Mouse (Mus musculus) hindlimb bud, embryonic 11.5 days (tissue): ENCODE measurements around the gene Mnt.

Source experiments
- DNase-seq: peaks from one replicate; pipeline ENCODE4 v3.0.0-alpha.2; 2012; ENCODE audit warnings: low read depth, low spot score; ENCODE audit errors: extremely low spot score

Gene Mnt

DNA sequence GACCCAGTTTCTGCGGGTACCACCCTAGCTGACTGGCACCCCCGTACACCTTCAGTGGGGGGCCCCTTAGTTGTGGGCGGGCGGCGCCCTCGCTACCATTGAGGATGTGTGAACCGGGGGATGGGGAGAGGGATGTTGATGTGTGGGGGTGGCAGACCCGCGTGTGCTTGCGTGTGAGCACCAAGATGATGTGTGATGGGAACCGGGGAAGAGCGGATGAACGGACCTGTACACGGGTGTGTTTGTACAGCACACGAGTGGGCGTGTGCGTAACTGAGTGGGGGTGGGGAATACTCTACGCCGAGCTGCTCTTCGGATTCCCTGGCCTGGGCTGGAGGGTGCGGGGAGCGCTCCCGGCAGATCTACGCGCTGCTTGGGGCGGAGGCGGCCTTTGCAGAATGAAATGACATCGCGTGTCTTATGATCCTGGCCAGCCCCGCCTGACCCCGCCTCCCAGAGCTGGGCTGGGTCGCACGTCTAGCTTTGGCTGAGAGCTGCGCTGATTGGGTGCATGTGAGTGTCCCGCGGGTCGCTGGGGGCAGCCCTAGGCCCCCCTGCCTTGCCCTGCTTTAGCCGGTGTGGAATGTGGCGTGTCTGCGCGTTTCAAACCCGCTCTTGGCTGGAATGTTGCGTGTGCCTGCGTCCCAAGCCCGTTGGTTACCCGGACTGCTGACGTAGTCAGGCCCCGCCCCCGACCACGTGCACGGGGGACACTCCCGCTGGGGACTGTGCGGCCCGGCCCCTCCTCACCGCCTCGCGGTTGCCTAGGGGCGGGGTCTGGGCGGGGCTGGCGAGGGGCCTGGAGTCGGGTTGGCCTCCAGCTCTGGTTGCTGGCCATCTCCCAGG is 1.1 kb downstream of the Mnt start:
- peak; percentile 86 for DNase-seq

DNA sequence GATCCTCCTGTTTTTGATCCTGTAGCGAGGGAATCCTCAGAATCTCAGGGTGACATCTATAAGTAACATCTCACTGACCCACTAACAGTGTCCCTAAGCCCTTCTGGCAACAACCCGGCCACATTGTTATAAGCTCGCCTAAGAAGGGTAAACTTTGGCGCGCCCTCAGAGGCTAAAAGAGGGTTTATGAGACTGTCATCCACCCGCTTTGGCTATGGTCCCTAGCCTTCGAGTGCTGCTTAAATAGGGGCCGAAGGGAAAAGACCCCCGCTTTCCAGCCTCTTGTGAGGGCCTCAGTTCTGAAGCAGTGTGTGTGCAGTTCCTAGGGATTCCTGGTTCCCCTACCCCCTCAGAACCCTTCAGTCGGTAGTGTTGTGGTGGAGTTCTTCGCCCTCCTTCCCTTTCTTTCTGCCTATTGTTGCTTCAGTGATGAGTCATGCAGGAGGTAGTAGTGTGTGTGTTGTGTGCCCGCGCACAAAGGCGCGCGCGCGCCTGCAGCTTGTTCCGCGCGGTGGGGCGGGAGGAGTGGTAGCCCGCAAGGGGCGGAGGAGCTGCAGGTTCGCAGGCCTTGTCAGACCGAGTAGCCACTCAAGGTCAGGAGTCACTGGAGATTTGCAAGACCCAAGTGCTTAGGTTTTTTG is 1.9 kb downstream of the Mnt start:
- DNase-seq, result no peak

DNA sequence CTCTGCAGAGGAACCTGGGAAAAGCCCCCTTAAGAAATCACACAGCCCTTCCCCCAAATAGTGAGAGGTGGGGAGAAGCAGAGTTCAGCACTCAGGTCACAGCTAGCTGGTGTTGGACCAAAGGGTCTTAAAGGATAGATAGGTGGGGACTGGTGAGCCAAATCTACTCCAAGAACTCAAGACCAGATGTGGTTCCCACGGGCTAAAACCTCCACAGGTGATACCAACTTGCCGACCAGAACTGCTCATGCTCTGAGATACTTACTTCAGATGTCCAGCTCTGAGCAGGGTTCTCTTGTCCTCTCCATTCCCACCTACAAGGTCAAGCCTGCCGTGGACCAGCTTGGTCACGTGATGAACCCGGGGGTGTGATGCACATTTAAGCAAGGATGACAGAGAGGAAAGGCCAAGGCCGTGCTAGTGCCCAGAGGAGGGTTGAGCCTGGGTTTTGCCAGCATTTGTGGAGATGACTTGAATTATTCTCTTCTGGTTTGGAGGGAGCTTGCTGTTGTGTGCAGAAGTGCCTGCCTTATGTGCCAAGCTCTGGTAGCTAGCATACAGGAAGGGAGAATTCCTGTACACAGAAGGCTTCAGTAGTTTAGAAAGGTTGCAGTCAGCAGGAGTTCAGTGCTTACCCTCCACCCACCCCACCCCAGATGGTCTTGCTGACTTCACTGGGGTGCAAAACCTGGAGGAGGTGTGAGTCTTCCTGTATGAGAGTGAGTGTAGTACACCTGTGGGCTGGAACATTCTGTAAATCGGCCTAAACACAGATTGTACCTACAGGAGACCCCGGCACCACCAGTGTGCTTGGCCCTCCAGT is 3.0 kb downstream of the Mnt start:
- DNase-seq, result no peak

DNA sequence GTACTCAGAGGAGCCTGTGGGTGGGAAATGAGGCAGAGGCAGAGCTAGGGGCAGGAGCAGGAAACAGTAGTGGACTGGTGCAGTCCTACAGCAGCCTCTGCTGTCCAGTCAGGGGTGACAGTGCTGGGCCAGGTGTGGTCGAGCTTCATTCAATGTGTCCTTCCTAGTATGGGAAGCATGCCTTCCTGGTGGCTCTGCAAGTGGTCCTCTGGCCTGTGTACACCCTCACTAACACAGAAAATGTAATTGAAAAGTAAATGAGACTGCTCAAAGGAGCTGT is 3.6 kb downstream of the Mnt start:
- DNase-seq, result no peak

DNA sequence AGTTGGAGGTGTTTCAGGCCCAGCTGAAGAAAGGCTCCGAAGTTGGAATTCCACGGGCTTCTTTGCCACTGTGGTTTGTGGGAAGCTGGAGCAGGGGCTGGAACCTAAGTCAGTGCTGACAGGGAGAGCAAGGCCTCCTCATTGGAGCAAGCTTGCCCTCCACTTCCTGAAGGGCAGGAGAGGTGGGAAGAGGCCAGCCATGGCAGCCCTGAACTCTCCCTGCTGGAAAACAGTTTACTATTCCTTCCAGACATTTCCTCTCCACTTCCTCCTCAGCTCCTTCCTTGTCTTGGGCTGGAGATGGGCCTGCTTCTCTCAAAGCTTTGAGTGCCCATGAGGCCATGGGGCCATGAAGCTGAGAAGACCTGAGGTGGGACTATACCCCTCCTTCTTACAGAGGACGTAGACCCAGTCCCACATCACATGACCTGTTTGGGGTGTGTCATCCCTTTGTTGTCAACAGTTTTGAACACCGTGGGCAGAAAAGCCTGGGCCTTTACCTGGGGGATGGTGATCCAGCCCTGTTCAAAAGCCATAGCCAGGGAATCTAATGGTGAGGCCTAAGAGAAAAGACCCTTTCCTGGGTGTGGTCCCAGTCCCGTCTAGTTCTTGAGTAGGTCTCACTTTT is 4.0 kb downstream of the Mnt start:
- DNase-seq, result no peak

DNA sequence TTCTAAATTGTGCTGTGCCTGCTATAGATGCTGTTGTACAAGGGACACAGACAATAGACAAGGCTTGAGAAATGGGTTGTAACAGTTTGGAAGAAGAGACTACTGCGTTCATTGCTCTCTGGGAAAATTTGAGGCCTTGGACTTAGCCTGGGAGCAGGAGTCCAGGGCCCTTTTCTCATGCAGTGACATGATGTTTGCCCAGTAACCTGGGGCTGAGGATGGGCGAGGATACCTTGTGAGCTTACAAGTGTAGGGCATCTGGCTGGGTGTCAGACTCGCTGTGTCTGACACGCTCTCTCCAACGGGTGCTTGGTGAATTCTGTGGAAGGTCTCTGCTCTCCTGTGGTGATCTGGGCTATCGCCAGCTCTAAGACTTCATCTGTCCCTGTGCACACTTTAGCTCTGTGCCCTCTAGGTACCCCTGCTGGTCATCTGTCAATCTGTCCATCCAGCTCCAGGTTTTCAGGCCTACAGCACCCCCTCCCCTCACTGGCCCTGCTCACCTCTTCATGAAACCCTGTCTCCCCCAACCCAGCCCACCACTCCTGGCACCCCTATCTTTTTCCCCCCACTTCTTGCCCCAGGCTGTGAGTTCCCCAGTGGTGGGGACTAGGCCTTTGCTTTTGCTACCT is 5.0 kb downstream of the Mnt start:
- no peak for DNase-seq

DNA sequence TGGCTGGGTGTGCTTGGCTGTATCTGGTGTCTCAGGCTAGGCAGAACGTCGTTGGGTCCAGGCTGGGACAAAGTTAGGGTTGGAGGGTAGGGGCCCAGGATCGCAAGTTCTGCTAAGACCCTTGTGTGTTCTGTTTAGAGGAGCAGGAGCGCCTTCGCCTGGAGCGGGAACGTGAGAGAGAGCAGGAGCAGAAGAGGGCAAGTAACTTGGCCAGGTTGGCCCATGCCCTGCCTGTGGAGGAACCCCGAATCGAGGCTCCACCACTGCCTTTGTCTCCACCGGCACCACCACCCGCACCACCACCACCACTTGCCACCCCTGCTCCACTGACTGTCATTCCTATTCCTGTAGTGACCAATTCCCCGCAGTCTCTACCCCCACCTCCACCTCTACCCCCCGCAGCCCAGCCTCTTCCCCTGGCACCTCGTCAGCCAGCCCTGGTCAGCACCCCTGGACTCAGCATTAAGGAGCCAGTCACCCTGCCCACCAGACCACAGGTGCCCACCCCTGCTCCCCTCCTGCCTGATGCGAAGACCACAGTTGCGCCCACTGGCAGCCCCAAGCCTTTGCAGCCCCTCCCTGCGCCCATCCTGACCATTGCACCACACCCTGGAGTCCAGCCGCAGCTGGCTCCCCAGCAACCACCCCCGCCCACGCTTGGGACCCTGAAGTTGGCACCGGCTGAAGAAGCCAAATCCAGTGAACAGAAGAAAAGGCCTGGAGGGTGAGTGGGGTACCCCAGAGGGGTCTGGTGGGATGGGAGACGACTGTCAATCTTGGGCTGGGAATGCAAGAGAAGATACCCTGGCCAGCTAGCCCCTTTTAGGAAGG is 5.7 kb downstream of the Mnt start:
- no peak for DNase-seq

DNA sequence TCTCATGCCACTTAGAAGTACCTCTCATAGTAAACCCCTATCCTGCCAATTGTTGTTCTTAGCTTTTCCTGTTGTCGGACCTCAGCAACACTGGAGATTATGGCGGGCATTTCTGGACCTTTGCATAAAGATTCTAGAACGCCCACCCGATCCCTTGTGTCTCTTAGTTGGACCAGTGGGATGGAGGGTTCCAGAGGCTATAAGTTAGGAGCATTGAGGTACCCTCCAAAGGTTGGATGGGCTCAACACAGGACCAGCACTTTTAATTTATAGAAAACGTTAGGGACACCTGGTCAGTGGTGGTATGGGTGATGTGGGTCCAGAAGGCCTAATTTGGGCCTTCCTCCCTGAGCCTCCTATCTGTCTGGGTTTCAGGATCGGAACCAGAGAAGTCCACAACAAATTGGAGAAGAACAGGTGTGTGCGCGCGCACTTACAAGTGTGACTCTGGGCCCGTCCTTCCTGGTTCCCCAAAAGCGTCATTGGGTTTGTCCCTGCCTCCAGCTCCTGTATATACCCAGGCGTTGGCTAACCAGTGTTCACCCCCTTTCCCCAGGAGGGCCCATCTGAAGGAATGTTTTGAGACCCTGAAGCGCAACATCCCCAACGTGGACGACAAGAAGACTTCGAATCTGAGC is 6.5 kb downstream of the Mnt start:
- DNase-seq, result no peak

DNA sequence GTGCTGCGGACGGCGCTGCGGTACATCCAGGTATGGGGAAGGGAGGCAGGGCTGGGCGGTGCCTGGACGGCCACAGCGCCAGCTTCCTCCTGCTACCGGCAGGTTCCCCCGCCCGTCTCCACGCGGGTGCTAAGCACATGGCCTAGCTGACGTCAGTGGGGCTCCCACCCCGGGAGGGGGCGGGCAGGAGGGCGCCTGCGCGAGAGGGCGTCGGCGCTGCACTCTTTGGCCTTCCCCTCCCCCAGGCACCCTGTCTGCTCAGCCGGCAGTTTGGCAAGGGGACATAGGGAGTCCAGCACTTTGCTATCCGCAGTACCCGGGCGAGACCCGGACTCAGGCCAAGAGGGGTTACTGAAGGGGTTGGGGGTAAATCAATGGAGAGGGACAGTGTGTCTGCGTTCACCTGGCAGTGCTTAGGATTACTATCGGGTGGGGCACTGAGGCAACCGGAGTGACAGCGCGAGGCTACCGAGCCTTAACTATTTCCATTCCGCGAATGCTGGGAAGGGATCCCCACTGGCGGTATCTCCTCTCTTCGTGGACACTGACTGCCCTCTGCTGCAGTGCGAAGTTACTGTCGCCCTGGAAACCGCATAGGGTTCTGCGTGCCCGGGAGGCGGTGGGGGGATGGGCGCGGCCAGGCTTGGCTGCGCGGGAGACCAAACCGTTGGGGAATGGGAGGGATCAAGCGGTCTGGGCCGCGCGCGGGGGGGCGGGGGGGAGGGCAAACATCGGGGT is 7.1 kb downstream of the Mnt start:
- DNase-seq, result no peak

DNA sequence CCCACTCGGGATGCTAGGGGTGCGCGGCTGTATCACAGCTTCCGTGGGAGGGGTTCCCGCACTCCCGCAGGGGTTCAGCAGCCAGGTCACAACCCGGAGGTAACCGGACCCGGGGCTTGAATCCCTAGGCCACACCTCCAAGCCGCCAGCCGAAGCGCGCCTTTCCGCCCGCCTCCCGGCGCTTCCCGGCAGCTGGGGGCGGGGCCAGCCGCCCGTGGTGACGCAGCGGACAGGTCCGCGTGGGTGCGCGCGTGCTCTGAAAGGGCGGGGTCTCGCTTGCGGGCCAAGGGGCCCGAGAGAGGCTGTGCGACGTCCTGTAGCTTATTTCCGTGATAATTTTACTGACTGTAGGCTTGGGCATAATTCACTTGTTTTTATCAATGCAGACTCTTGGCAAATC is 7.7 kb downstream of the Mnt start:
- no peak for DNase-seq

DNA sequence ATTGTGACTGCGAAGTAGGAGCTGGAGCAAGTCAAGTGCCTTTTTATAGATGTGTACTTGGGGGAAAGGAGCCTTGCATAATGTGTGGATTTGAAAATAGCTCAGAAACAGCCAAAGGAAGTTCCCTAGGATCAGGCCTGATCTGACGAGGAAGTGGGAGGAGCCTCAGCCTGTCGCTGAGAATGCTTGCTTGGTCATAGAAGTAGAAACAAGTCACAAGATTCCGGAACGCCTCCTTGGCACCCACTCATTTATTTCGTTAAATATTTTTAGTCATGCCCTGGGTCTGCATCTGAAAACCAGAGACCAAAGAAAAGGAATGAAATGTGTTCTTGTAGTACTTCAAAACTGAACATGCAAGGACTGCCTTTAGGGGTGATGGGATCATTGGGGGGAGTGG is 8.3 kb downstream of the Mnt start:
- no peak for DNase-seq

DNA sequence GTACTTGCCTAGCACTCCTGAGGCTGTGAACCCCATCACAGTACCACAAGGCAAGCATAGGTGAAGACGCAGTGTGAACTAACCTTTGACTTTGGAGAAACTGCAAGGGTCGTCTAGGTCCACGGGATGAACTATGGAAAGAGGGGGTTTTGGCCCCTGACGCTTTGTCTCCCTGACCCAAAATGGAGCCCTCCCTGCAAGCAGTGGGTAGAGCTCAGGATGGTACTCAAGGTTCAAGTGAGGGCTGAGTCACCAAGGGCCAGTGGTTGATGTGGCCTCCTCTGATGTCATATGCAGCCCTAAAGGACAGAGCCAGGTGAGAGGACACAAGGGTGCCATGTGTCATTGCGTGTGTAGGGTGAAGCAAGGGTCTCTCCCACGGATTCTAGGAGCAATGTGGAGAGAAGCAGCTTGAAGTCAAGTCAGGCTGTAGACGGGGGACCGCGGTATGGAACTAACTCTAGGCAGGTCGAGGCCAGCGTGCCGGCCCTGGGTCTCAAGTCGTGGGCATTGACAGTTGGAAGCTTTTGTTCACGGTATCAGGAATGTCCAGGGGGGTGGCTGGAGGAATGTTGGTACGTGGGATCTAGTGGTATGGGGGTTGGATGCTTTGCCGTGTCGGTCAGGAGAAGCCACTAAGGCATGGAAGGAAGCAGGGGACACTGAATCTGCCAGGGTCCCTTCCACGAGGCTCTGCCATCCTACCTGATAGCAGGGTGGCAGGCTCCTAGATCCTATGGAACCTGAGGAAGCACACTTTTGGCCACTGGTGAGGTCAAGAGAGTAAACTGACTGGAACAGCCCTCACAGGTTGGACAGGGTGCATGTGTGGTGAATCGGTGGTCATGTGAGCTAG is 9.4 kb downstream of the Mnt start:
- DNase-seq, result no peak

DNA sequence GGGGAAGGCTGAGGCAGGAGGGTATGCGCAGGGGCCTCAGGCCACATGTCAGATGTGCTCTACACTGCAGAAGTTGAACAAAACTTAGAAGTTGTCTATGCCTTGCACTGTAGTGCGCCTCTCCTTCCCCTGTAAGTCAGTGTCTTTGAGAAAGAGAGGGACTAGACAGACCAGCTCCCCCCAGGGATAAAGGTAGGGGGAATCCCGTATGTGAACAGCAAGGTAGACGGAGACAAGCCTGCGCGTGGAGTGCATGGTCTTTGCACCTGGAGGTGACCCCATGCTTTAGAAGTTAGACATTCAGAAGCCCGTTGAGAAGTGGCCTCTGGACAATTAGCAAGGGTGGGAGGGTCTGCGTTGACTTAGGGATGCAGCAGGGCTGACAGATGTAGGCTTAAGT is 10.0 kb downstream of the Mnt start:
- DNase-seq, result no peak

DNA sequence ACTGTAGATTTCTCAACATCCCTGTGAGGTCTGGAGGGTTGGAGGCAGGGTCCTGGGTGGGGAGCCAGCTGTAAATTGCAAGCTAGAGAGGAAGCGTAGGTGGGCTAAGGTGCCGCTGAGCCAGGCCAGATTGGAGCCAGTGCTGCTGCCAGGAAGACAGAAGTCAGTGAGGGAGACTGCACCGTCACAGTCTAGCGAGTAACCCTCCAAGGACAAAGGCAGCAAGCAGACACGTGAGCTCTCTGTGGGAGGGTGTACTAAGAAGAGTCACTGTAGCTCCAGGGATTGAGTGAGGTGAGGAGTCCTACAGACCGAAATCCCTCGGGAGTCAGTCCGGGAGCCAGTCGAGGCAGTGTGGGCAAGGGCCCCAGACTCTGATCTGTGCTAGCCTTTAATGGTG is 10.6 kb downstream of the Mnt start:
- no peak for DNase-seq

DNA sequence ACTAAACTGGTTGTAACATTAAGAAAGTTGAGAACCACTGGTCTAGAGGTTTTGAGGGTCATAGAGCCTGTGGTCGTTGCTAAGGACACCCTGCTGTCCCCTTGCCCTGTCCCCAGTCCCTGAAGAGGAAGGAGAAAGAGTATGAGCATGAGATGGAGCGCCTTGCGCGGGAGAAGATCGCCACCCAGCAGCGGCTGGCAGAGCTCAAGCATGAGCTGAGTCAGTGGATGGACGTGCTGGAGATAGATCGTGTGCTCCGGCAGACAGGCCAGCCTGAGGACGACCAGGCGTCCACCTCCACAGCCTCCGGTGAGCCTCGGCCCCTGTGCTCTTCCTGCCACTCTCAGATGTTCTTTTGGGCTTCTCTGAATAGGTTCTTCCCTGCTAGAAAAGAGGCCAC is 11.3 kb downstream of the Mnt start:
- no peak for DNase-seq

DNA sequence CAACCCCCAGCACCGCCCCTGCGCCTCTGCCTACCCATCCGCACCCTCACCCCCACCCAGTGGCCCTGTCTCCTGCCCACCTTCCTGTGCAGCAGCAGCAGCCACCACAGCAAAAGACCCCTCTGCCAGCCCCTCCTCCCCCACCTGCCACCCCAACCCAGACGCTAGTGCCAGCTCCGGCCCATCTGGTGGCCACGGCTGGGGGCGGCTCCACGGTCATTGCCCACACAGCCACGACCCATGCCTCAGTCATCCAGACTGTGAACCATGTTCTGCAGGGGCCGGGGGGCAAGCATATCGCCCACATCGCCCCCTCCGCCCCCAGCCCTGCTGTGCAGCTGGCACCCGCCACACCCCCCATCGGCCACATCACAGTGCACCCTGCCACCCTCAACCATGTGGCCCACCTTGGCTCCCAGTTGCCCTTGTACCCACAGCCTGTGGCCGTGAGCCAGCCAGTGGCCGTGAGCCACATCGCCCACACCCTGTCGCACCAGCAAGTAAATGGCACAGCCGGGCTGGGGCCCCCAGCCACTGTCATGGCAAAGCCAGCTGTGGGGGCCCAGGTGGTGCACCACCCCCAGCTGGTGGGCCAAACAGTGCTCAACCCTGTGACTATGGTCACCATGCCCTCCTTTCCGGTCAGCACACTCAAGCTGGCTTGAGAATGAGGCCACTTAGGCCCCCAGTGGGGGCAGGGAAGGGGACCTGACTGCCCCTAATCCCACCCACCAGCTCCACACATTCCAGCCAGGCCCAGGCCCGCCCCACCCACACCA is 12.1 kb downstream of the Mnt start:
- DNase-seq, result no peak

DNA sequence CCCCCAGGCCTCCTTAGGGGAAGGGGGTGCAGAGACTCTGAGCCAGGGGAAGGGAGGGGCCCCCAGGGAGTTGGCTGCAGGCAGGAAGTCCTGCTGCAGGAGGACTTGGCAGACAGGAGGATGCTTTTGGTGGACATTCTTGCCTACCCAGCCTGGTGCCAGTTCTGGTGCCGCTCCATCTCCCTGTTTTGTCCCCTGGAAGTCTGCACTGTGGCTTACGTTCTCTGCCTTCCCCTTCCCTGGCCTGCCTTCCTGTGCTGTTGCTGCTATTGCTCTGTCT is 12.7 kb downstream of the Mnt start:
- DNase-seq, result no peak

DNA sequence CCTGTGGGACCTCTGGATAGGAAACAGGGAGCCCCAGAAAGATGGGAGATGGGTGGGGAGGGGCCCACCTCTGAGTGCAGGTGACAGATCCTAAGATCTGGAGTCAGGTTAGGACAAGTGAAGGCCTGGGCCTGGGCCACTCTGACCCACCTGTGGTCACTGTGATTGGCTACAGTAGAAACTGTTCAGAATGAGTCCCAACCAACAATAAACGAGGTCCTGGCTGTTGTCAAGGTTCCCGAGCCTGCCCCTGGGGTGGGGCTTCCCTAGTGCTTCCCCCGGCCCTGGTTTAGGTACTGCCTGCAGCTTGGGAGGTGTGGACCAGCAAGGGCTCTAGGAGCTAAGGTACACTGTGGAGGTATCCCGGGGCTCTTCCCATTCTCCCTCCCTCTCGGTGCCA is 13.0 kb downstream of the Mnt start:
- no peak for DNase-seq
